Mouse (Mus musculus) liver, embryonic 15.5 days (tissue): ENCODE results near the gene Gm10135. TPM values are rescaled to one million over a fixed set of nuclear protein-coding genes. Genes with fewer than 3 reads are reported as not detected.
"Not testable (repeated sequence)": the region's sequence is repeated elsewhere in the genome, so short reads cannot be mapped to it uniquely, and the experiment has no call there.

Experiments used
- ATAC-seq: fragments of 200-750 bp; cut with Nextera tagmentation; 2 replicates; pipeline ENCODE4 v1.8.0; 2017; ENCODE audit warnings: moderate number of reproducible peaks, mild to moderate bottlenecking, moderate library complexity; ENCODE audit not compliant: insufficient read depth
- H3K27ac ChIP-seq: fragments of 300-500 bp; sonication (generic); replicated peaks from 2 replicates; pipeline ENCODE4 v1.5.1; 2015; ENCODE audit warnings: mild to moderate bottlenecking, inconsistent platforms
- H3K27me3 ChIP-seq: fragments of 300-500 bp; sonication (generic); 2 replicates; pipeline ENCODE4 v1.6.1; 2015; ENCODE audit warnings: mild to moderate bottlenecking, inconsistent platforms
- H3K36me3 ChIP-seq: fragments of 300-500 bp; sonication (generic); replicated peaks from 2 replicates; pipeline ENCODE4 v1.6.1; 2015; ENCODE audit warnings: moderate library complexity, mild to moderate bottlenecking, inconsistent platforms
- H3K4me1 ChIP-seq: fragments of 300-500 bp; sonication (generic); replicated peaks from 2 replicates; pipeline ENCODE4 v1.6.1; 2015; ENCODE audit warnings: inconsistent platforms
- H3K4me2 ChIP-seq: fragments of 300-500 bp; sonication (generic); 2 replicates; pipeline ENCODE4 v1.6.1; 2015; ENCODE audit warnings: moderate library complexity, mild to moderate bottlenecking, inconsistent platforms
- H3K4me3 ChIP-seq: fragments of 300-500 bp; sonication (generic); replicated peaks from 2 replicates; pipeline ENCODE4 v1.5.1; 2015; ENCODE audit warnings: mild to moderate bottlenecking, inconsistent platforms
- H3K9ac ChIP-seq: fragments of 300-500 bp; sonication (generic); 2 replicates; pipeline ENCODE4 v1.6.1; 2015; ENCODE audit warnings: moderate library complexity, mild to moderate bottlenecking, inconsistent platforms
- H3K9me3 ChIP-seq: fragments of 300-500 bp; sonication (generic); replicated peaks from 2 replicates; pipeline ENCODE4 v1.6.1; 2016; ENCODE audit warnings: inconsistent platforms
- WGBS: fragments of 180-500 bp; shearing (Covaris S2); methylation state at CpG from one replicate; pipeline ENCODE4 v1.1.7; 2015; ENCODE audit warnings: mixed read lengths; ENCODE audit not compliant: insufficient replicate concordance; 5-methylcytosine and 5-hydroxymethylcytosine counted together
- polyA plus RNA-seq: library from polyadenylated mRNA; unstranded; fragments of >200 nt; fragmentation: Nextera tagmentation; extraction: Ambion mirVana; gene quantifications from 2 replicates; pipeline ENCODE4 v1.2.1, GENCODE M21; 2015

Gm10135 gene
- polyA plus RNA-seq = not detected in 2 replicates

- H3K9me3 ChIP-seq = no peaks in the 10 kb centered on the region
- no peaks in the 10 kb centered on the region for H3K27me3 ChIP-seq
- no peak within 1 kb of the TSS for H3K9ac ChIP-seq
- peaks cover 9% of the 10 kb centered on the region; the same call in 1 of the 2 replicates for H3K36me3 ChIP-seq
- ATAC-seq = no peak
- H3K4me1 ChIP-seq = no peaks in the 10 kb centered on the region
- no peak within 1 kb of the TSS for H3K27ac ChIP-seq
- H3K4me3 ChIP-seq = no peak within 1 kb of the TSS
- no peak within 1 kb of the TSS for H3K4me2 ChIP-seq
- WGBS = 84% methylated on average over 7 of the region's 7 CpGs
Measured at GRCm38 (mm10) chr5:72974602-72975001, at the start of gene Gm10135. Gene Gm10135 (minus strand): TSS chr5:72974702.

GRCm38 (mm10) chr5:73023801-73024200, 49.3 kb upstream of the Gm10135 start:
- no peaks in the 10 kb centered on the region for H3K4me1 ChIP-seq
- no peak overlapping the region for H3K4me2 ChIP-seq
- ATAC-seq = no peak
- H3K27me3 ChIP-seq = no peaks in the 10 kb centered on the region
- H3K27ac ChIP-seq = no peak overlapping the region
- WGBS = 90% methylated on average over 13 of the region's 13 CpGs
- H3K9me3 ChIP-seq = no peaks in the 10 kb centered on the region
- H3K9ac ChIP-seq = no peak overlapping the region
- peaks cover 71% of the 10 kb centered on the region for H3K36me3 ChIP-seq
- H3K4me3 ChIP-seq = no peak overlapping the region

GRCm38 (mm10) chr5:73014745-73015144, 40.2 kb upstream of the Gm10135 start:
- peaks cover 65% of the 10 kb centered on the region for H3K27me3 ChIP-seq
- H3K4me1 ChIP-seq = no peaks in the 10 kb centered on the region; the same call in 1 of the 2 replicates
- WGBS = 47% methylated on average over 9 of the region's 9 CpGs
- H3K9ac ChIP-seq = no peak overlapping the region
- no peak overlapping the region for H3K4me2 ChIP-seq
- no peaks in the 10 kb centered on the region for H3K36me3 ChIP-seq
- no peak for ATAC-seq
- no peaks in the 10 kb centered on the region for H3K9me3 ChIP-seq
- H3K4me3 ChIP-seq = no peak overlapping the region
- no peak overlapping the region for H3K27ac ChIP-seq

- H3K36me3 ChIP-seq, H3K27ac ChIP-seq, H3K9me3 ChIP-seq, H3K4me1 ChIP-seq, H3K9ac ChIP-seq, ATAC-seq: not testable (repeated sequence)
- 3% methylated on average over 64 of the region's 65 CpGs for WGBS
- Histone ChIP-seq H3K27me3 (peaks cover 66% of the 10 kb centered on the region), H3K4me2 (peak overlapping the region; percentile 54), H3K4me3 (peak overlapping the region; percentile 34)
Measured at GRCm38 (mm10) chr5:73013611-73014287, 39.2 kb upstream of the Gm10135 start.

GRCm38 (mm10) chr5:73012884-73013610, 38.5 kb upstream of the Gm10135 start:
- 14% methylated on average over 27 of the region's 27 CpGs for WGBS
- not testable (repeated sequence) for H3K27ac ChIP-seq, H3K9me3 ChIP-seq, H3K4me3 ChIP-seq, H3K4me1 ChIP-seq, ATAC-seq, H3K36me3 ChIP-seq, H3K9ac ChIP-seq
- peak overlapping the region; percentile 54; the same call in 1 of the 2 replicates for H3K4me2 ChIP-seq
- peaks cover 73% of the 10 kb centered on the region for H3K27me3 ChIP-seq

GRCm38 (mm10) chr5:73011806-73012205, 37.3 kb upstream of the Gm10135 start:
- H3K4me3 ChIP-seq, ATAC-seq, H3K27ac ChIP-seq, H3K36me3 ChIP-seq, H3K4me2 ChIP-seq, H3K9me3 ChIP-seq, H3K9ac ChIP-seq, H3K4me1 ChIP-seq: not testable (repeated sequence)
- peaks cover 81% of the 10 kb centered on the region for H3K27me3 ChIP-seq
- 65% methylated on average over 16 of the region's 16 CpGs for WGBS

- H3K9me3 ChIP-seq, H3K9ac ChIP-seq, H3K4me1 ChIP-seq, H3K36me3 ChIP-seq, H3K4me3 ChIP-seq, H3K27ac ChIP-seq, ATAC-seq, H3K4me2 ChIP-seq: not testable (repeated sequence)
- WGBS = 28% methylated on average over 8 of the region's 8 CpGs
- H3K27me3 ChIP-seq = peaks cover 76% of the 10 kb centered on the region
Measured at GRCm38 (mm10) chr5:73008230-73008629, 33.7 kb upstream of the Gm10135 start.

GRCm38 (mm10) chr5:73007582-73007959, 33.1 kb upstream of the Gm10135 start:
- ATAC-seq = no peak
- Histone ChIP-seq H3K4me3 (no peak overlapping the region), H3K27me3 (peaks cover 69% of the 10 kb centered on the region), H3K4me1 (0 out of 2 replicates have a peak, but pooled peaks cover 2% of the 10 kb centered on the region), H3K27ac (no peak overlapping the region), H3K9ac (no peak overlapping the region), H3K36me3 (no peaks in the 10 kb centered on the region), H3K9me3 (no peaks in the 10 kb centered on the region), H3K4me2 (no peak overlapping the region)
- 29% methylated on average over 5 of the region's 5 CpGs for WGBS

- H3K9ac ChIP-seq = no peak within 1 kb of the TSS
- no peaks in the 10 kb centered on the region for H3K36me3 ChIP-seq
- H3K4me3 ChIP-seq = peak within 1 kb of the TSS; percentile 30
- H3K9me3 ChIP-seq = no peaks in the 10 kb centered on the region
- WGBS = 8% methylated on average over 65 of the region's 65 CpGs
- peak within 1 kb of the TSS; percentile 57 for H3K4me2 ChIP-seq
- H3K4me1 ChIP-seq = 0 out of 2 replicates have a peak, but pooled peaks cover 2% of the 10 kb centered on the region
- ATAC-seq = 0 out of 2 replicates have a peak, but pooled peaks have one; percentile 18
- peaks cover 63% of the 10 kb centered on the region for H3K27me3 ChIP-seq
- H3K27ac ChIP-seq = no peak within 1 kb of the TSS
Measured at GRCm38 (mm10) chr5:73006784-73007581, 32.5 kb upstream of the Gm10135 start, which contains the start of gene Slc10a4. Gene Slc10a4 (plus strand): TSS chr5:73006883.

- no peaks in the 10 kb centered on the region for H3K36me3 ChIP-seq
- H3K4me2 ChIP-seq = no peak overlapping the region
- ATAC-seq = no peak
- peaks cover 48% of the 10 kb centered on the region for H3K27me3 ChIP-seq
- H3K4me1 ChIP-seq = 0 out of 2 replicates have a peak, but pooled peaks cover 2% of the 10 kb centered on the region
- H3K9ac ChIP-seq = no peak overlapping the region
- H3K27ac ChIP-seq = no peak overlapping the region
- no peaks in the 10 kb centered on the region for H3K9me3 ChIP-seq
- no peak overlapping the region for H3K4me3 ChIP-seq
- 83% methylated on average over 5 of the region's 5 CpGs for WGBS
Measured at GRCm38 (mm10) chr5:73004046-73004445, 29.5 kb upstream of the Gm10135 start.

- 68% methylated on average over 1 of the region's 1 CpGs for WGBS
- not testable (repeated sequence) for H3K4me1 ChIP-seq, H3K36me3 ChIP-seq, H3K9ac ChIP-seq, H3K4me3 ChIP-seq, H3K9me3 ChIP-seq, H3K27me3 ChIP-seq, H3K27ac ChIP-seq, H3K4me2 ChIP-seq, ATAC-seq
Measured at GRCm38 (mm10) chr5:72998546-72998945, 24.0 kb upstream of the Gm10135 start.
